Mouse (Mus musculus) hindbrain, embryonic 11.5 days (tissue): ENCODE data around the gene Dmd. TPM values are rescaled to one million over a fixed set of nuclear protein-coding genes. Genes with fewer than 3 reads are reported as not detected.

ENCODE experiments used
- ATAC-seq: fragments of 200-750 bp; cut with Nextera tagmentation; 2 replicates; pipeline ENCODE4 v1.8.0; 2017; ENCODE audit warnings: mild to moderate bottlenecking, moderate TSS enrichment, moderate library complexity; ENCODE audit not compliant: low FRiP score
- DNase-seq: peaks from one replicate; pipeline ENCODE4 v3.0.0-alpha.2; 2015; ENCODE audit warnings: low spot score
- H3K27ac ChIP-seq: fragments of 300-500 bp; sonication (generic); 2 replicates; pipeline ENCODE4 v1.5.1; 2014; ENCODE audit warnings: mild to moderate bottlenecking, low read depth, low read length
- H3K27me3 ChIP-seq: fragments of 300-500 bp; sonication (generic); 2 replicates; pipeline ENCODE4 v1.6.1; 2014; ENCODE audit warnings: mild to moderate bottlenecking, low read length, moderate library complexity, mixed read lengths; ENCODE audit not compliant: control insufficient read depth, insufficient read depth
- H3K36me3 ChIP-seq: fragments of 300-500 bp; sonication (generic); 2 replicates; pipeline ENCODE4 v1.6.1; 2014; ENCODE audit warnings: mild to moderate bottlenecking, low read length, moderate library complexity, mixed read lengths; ENCODE audit not compliant: control insufficient read depth, insufficient read depth
- H3K4me1 ChIP-seq: fragments of 300-500 bp; sonication (generic); replicated peaks from 2 replicates; pipeline ENCODE4 v1.6.1; 2014; ENCODE audit warnings: low read length, mixed read lengths; ENCODE audit not compliant: control insufficient read depth, insufficient read depth
- H3K4me2 ChIP-seq: fragments of 300-500 bp; sonication (generic); replicated peaks from 2 replicates; pipeline ENCODE4 v1.6.1; 2014; ENCODE audit warnings: mild to moderate bottlenecking, low read depth, low read length
- H3K4me3 ChIP-seq: fragments of 300-500 bp; sonication (generic); 2 replicates; pipeline ENCODE4 v1.5.1; 2014; ENCODE audit warnings: low read depth, low read length
- H3K9ac ChIP-seq: fragments of 300-500 bp; sonication (generic); 2 replicates; pipeline ENCODE4 v1.6.1; 2014; ENCODE audit warnings: low read depth, low read length
- H3K9me3 ChIP-seq: fragments of 300-500 bp; sonication (generic); 2 replicates; pipeline ENCODE4 v1.6.1; 2016; ENCODE audit warnings: low read length; ENCODE audit not compliant: control insufficient read depth
- whole genome bisulfite sequencing: fragments of 180-500 bp; shearing (Covaris S2); extraction: QIAGEN DNeasy Blood & Tissue Kit; methylation state at CpG from one replicate; pipeline ENCODE4 v1.1.7; 2014; 5-methylcytosine and 5-hydroxymethylcytosine counted together
- polyA plus RNA-seq: library from polyadenylated mRNA; unstranded; fragments of >200 nt; fragmentation: Nextera tagmentation; extraction: Ambion mirVana; gene quantifications from 2 replicates; pipeline ENCODE4 v1.2.1, GENCODE M21; 2014

Gene Dmd
- polyA plus RNA-seq, 1 experiment from 2014 or later, result 24.0 TPM

- H3K4me2 ChIP-seq, result no peak overlapping the region
- DNase-seq (no peak), ATAC-seq (no peak)
- WGBS, result 93% methylated on average over 3 of the region's 3 CpGs
- no peak overlapping the region for H3K4me3 ChIP-seq
- H3K36me3 ChIP-seq, result no peaks in the 10 kb centered on the region
- H3K27ac ChIP-seq, result no peak overlapping the region
- no peak overlapping the region for H3K9ac ChIP-seq
- no peaks in the 10 kb centered on the region for H3K27me3 ChIP-seq
- no peaks in the 10 kb centered on the region for H3K9me3 ChIP-seq
- no peaks in the 10 kb centered on the region for H3K4me1 ChIP-seq
These were observed 2250.7 kb downstream of the Dmd start for GRCm38 (mm10) chrX:85199398-85199797.

- Histone ChIP-seq H3K9ac (no peak overlapping the region), H3K4me1 (no peaks in the 10 kb centered on the region), H3K4me2 (no peak overlapping the region), H3K27ac (no peak overlapping the region), H3K36me3 (no peaks in the 10 kb centered on the region), H3K27me3 (no peaks in the 10 kb centered on the region), H3K9me3 (no peaks in the 10 kb centered on the region), H3K4me3 (no peak overlapping the region)
- WGBS, result 91% methylated on average over 2 of the region's 2 CpGs
- DNase-seq, result no peak
- ATAC-seq, result no peak
These were observed 2258.3 kb downstream of the Dmd start for GRCm38 (mm10) chrX:85207001-85207400.

GRCm38 (mm10) chrX:85226883-85227282, 2278.2 kb downstream of the Dmd start:
- H3K4me3 ChIP-seq, result no peak overlapping the region
- H3K27ac ChIP-seq, result no peak overlapping the region
- ATAC-seq (no peak), DNase-seq (no peak)
- H3K27me3 ChIP-seq, result no peaks in the 10 kb centered on the region
- no peaks in the 10 kb centered on the region for H3K4me1 ChIP-seq
- no peak overlapping the region for H3K4me2 ChIP-seq
- H3K9me3 ChIP-seq, result no peaks in the 10 kb centered on the region
- no peak overlapping the region for H3K9ac ChIP-seq
- no peaks in the 10 kb centered on the region for H3K36me3 ChIP-seq

GRCm38 (mm10) chrX:85249379-85249778, 2300.7 kb downstream of the Dmd start, which contains the start of gene Fthl17a:
TSS of gene Fthl17a (plus strand) at chrX:85249679.
- WGBS, result 83% methylated on average over 2 of the region's 2 CpGs
- H3K27me3 ChIP-seq, result no peaks in the 10 kb centered on the region
- H3K27ac ChIP-seq, result no peak within 1 kb of the TSS
- no peaks in the 10 kb centered on the region for H3K9me3 ChIP-seq
- no peaks in the 10 kb centered on the region for H3K4me1 ChIP-seq
- no peaks in the 10 kb centered on the region for H3K36me3 ChIP-seq
- no peak within 1 kb of the TSS for H3K4me3 ChIP-seq
- DNase-seq, result no peak
- no peak within 1 kb of the TSS for H3K4me2 ChIP-seq
- no peak for ATAC-seq
- no peak within 1 kb of the TSS for H3K9ac ChIP-seq
